Mouse (Mus musculus) neural tube, embryonic 12.5 days (tissue): ENCODE results near the gene Speer4f2. TPM values are rescaled to one million over a fixed set of nuclear protein-coding genes. Genes with fewer than 3 reads are reported as not detected.

ENCODE experiments used
- ATAC-seq: fragments of 200-750 bp; cut with Nextera tagmentation; 2 replicates; pipeline ENCODE4 v1.8.0; 2017; ENCODE audit warnings: low read depth, mild to moderate bottlenecking, moderate TSS enrichment, moderate library complexity; ENCODE audit not compliant: low FRiP score
- H3K27ac ChIP-seq: fragments of 300-500 bp; sonication (generic); 2 replicates; pipeline ENCODE4 v1.5.1; 2016
- H3K27me3 ChIP-seq: fragments of 300-500 bp; sonication (generic); replicated peaks from 2 replicates; pipeline ENCODE4 v1.6.1; 2016; ENCODE audit warnings: mild to moderate bottlenecking
- H3K36me3 ChIP-seq: fragments of 300-500 bp; sonication (generic); 2 replicates; pipeline ENCODE4 v1.6.1; 2016; ENCODE audit warnings: mild to moderate bottlenecking
- H3K4me1 ChIP-seq: fragments of 300-500 bp; sonication (generic); 2 replicates; pipeline ENCODE4 v1.6.1; 2016
- H3K4me2 ChIP-seq: fragments of 300-500 bp; sonication (generic); replicated peaks from 2 replicates; pipeline ENCODE4 v1.6.1; 2016; ENCODE audit warnings: mild to moderate bottlenecking
- H3K4me3 ChIP-seq: fragments of 300-500 bp; sonication (generic); 2 replicates; pipeline ENCODE4 v1.5.1; 2016
- H3K9ac ChIP-seq: fragments of 300-500 bp; sonication (generic); 2 replicates; pipeline ENCODE4 v1.6.1; 2016; ENCODE audit warnings: mild to moderate bottlenecking
- H3K9me3 ChIP-seq: fragments of 300-500 bp; sonication (generic); 2 replicates; pipeline ENCODE4 v1.6.1; 2016; ENCODE audit warnings: mild to moderate bottlenecking
- WGBS: fragments of 180-500 bp; shearing (Covaris S2); methylation state at CpG from one replicate; pipeline ENCODE4 v1.1.7; 2016; 5-methylcytosine and 5-hydroxymethylcytosine counted together
- polyA plus RNA-seq: library from polyadenylated mRNA; unstranded; fragments of >200 nt; fragmentation: Nextera tagmentation; extraction: Ambion mirVana; gene quantifications from 2 replicates; pipeline ENCODE4 v1.2.1, GENCODE M21; 2016

Speer4f2 gene
- polyA plus RNA-seq, 1 experiment from 2014 or later = not detected

DNA sequence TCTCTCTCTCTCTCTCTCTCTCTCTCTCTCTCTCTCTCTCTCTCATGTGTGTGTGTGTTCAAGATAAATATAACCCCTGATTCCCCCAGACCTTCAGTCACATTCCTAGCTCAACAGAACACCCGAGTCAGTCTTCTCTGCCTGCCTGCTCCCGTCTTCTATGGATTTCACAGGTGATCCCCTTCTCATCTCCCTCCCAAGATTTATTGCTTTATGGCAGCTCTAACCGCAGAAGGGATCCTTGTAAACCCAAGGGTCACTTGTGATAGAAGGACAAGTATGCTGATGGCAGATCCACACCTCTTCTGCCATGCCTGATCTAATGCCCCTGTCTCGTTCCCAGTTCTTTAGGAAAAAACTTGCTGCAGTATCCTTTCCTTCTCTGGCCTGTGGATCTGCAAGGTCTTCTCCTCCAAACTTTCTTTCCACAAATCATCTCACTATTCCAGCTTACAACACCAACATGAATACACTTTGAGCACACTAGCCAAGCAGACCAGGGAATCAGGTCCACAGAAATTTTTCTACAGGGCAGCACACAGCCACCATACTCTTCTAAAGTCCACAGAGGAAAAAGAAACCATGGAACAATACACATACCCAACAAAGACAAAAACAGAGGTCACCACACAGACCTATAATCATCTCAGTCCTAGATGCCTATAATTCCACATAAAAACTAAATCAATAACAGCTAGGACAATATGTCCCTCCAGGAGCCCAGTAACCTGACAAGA is 36.1 kb downstream of the Speer4f2 start:
- Histone ChIP-seq H3K27me3 (no peaks in the 10 kb centered on the region), H3K4me2 (no peak overlapping the region), H3K36me3 (no peaks in the 10 kb centered on the region), H3K4me3 (no peak overlapping the region), H3K4me1 (no peaks in the 10 kb centered on the region), H3K9ac (no peak overlapping the region), H3K27ac (no peak overlapping the region), H3K9me3 (peaks cover 5% of the 10 kb centered on the region; the same call in 1 of the 2 replicates)
- ATAC-seq = no peak
- 23% methylated on average over 4 of the region's 4 CpGs for WGBS

DNA sequence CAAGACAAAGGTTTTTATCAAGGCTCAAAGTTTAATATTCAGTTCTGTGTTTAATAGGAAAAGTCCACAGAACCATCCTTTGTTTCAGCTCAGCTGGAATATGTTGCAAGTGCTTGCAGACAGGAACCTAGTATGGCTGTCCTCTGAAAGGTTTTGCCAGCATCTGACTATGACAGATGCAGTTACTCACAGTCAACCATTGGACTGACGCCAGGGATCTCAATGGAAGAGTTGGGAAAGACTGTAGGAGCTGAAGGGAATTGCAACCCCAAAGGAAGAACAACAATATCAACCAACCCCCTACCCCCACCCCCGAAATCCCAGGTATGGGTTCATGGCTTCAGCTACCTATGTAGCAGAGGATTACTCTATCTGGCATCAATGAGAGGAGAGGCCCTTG is 44.2 kb downstream of the Speer4f2 start:
- no peaks in the 10 kb centered on the region for H3K27me3 ChIP-seq
- no peaks in the 10 kb centered on the region for H3K4me1 ChIP-seq
- no peaks in the 10 kb centered on the region for H3K9me3 ChIP-seq
- H3K4me3 ChIP-seq = no peak overlapping the region
- no peak overlapping the region for H3K9ac ChIP-seq
- no peak for ATAC-seq
- no peaks in the 10 kb centered on the region for H3K36me3 ChIP-seq
- WGBS = 83% methylated on average over 2 of the region's 2 CpGs
- H3K4me2 ChIP-seq = no peak overlapping the region
- no peak overlapping the region for H3K27ac ChIP-seq

GRCm38 (mm10) chr5:17419215-17419820 is 46.3 kb downstream of the Speer4f2 start:
- Histone ChIP-seq H3K4me2 (no peak overlapping the region), H3K4me3 (no peak overlapping the region), H3K36me3 (no peaks in the 10 kb centered on the region), H3K9me3 (no peaks in the 10 kb centered on the region), H3K27me3 (no peaks in the 10 kb centered on the region), H3K4me1 (no peaks in the 10 kb centered on the region), H3K9ac (no peak overlapping the region), H3K27ac (no peak overlapping the region)
- peak; percentile 73 for ATAC-seq
- 54% methylated on average over 1 of the region's 1 CpGs for WGBS

GRCm38 (mm10) chr5:17419921-17420320 is 46.9 kb downstream of the Speer4f2 start:
- ATAC-seq = no peak
- H3K4me3 ChIP-seq = no peak overlapping the region
- H3K27me3 ChIP-seq = no peaks in the 10 kb centered on the region
- no peak overlapping the region for H3K9ac ChIP-seq
- H3K27ac ChIP-seq = no peak overlapping the region
- no peaks in the 10 kb centered on the region for H3K4me1 ChIP-seq
- no peaks in the 10 kb centered on the region for H3K36me3 ChIP-seq
- no peak overlapping the region for H3K4me2 ChIP-seq
- no peaks in the 10 kb centered on the region for H3K9me3 ChIP-seq

DNA sequence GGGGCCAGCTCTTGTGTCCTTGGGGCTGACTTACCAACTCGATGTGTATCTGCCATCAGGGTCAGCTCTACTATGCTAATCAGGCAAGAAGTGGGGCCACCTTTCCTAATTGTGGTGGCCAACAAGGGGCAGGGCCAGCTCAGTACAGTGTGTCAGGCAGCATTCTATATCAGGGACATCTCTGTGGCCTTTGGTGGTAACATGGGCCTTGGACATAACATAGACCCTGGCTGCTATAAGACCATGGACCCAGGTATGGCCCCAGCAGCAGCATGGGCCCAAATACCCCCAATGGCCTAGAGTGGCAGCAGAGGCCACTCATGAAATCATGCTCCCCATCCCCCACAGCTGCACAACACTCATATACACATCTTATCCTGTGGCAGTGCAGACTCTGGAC is 49.2 kb downstream of the Speer4f2 start:
- WGBS = 92% methylated on average over 1 of the region's 1 CpGs
- Histone ChIP-seq H3K4me3 (no peak overlapping the region), H3K27me3 (no peaks in the 10 kb centered on the region), H3K9me3 (no peaks in the 10 kb centered on the region), H3K27ac (no peak overlapping the region), H3K36me3 (no peaks in the 10 kb centered on the region), H3K4me1 (no peaks in the 10 kb centered on the region), H3K9ac (no peak overlapping the region), H3K4me2 (no peak overlapping the region)
- no peak for ATAC-seq

DNA sequence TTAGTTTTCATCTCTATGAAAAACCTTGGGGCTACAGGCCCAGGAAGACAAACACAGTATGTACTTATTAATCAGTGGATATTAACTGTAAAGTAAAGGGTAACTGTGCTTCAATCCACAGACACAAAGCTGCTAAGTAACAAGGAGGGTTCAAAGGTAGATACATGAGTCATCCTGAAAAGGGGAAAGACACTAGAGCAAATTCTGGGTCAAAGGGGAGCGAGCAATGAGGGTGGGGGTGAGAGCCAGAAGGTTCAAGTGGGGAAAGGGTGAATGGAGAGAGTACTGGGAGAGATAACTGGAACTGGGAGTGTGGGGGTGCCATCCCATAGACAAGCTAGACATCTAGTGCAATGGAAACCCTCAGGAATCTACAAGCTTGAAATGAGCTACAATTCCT is 54.0 kb downstream of the Speer4f2 start:
- Histone ChIP-seq H3K4me1 (no peaks in the 10 kb centered on the region), H3K27me3 (no peaks in the 10 kb centered on the region), H3K4me2 (no peak overlapping the region), H3K27ac (no peak overlapping the region), H3K4me3 (no peak overlapping the region), H3K36me3 (no peaks in the 10 kb centered on the region), H3K9ac (no peak overlapping the region), H3K9me3 (no peaks in the 10 kb centered on the region)
- 84% methylated on average over 1 of the region's 1 CpGs for WGBS
- no peak for ATAC-seq

Other genes with a start within 250 kb of the Speer4f2 start
- not detected in 2 replicates for gene Speer4f1, start 102.9 kb downstream of the Speer4f2 start, polyA plus RNA-seq
- 31.7 and 36.0 TPM in 2 replicates for gene Sema3c, start 201.1 kb downstream of the Speer4f2 start, polyA plus RNA-seq